Mouse (Mus musculus): ENCODE results near the gene Wnt7b.

- no peak for TF ChIP-seq CTCF (IDR thresholded peaks at IDR 0.05; ENCODE audit: extremely low read depth, insufficient read length, insufficient replicate concordance, low read depth, low read length)
- no peak for TF ChIP-seq POLR2A (IDR thresholded peaks at IDR 0.05; ENCODE audit: low read depth, low read length)
These were observed 23.3 kb downstream of the Wnt7b start for GRCm38 (mm10) chr15:85558840-85559540.
